Mouse (Mus musculus) layer of hippocampus, adult 11-12 months (tissue): ENCODE results near the gene Olfml2b.

Experiments used
- DNase-seq: peaks from one replicate; pipeline ENCODE4 v3.0.0; 2022; ENCODE audit warnings: low spot score

Olfml2b gene

DNA sequence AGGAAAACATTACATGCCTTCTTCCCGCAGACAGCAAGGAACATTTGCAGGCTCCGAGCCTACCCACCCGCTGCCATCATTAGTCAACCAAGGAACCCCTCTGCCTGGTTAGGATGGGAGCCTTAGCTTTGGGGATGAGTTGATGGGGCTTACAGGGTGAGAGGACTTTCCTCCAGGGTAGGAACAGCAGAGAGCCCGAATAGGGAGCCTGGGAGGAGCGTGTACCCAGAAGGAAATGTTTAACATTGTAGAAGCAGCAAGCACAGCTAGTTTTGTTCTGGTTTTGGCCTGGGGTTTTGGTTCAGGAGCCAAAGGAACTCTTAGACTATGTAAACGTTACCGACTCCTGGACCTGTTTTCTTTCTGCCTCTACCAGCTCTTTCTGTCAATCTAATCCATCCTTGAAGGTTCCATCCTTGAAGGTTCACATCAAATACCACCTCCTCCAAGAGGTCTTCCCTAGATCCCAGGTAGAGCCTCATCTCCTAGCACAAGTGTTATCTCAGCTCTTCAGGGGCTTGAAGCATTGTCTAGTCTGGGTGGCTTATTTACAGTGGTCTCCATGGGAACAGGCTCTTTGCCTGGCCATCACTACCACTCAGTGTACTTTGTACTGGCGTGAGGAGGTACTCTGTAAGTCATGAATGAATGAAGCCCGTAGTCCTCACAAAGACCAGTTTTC is 2.4 kb downstream of the Olfml2b start:
- DNase-seq = no peak

GRCm38 (mm10) chr1:170647381-170647780 is 3.0 kb downstream of the Olfml2b start:
- no peak for DNase-seq

DNA sequence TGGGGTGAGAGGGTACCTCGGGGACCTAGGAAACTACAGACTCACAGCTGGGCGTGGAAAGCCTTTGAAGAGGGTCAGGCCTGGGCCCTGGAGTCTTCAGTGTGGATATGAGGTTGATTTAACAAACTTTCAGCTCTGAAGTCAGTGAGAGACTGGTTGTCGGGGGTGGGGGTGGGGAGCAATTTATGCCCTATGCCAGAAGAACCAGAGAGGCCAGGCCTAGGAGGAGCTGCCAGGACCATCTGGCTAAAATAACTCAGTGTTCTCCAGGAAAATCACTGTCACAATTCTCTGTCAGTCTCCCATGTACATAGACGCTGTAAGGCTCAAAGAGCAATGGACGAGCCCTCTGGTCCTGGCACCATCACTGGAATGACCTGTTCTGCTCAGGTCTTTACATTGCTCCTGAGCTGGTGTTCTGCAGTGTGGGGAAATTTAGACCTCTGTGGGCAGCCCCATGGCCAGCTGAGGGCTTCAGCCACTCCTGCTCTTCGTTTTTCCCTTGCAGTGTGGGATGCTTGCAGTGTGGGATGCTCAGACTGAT is 3.7 kb downstream of the Olfml2b start:
- no peak for DNase-seq

DNA sequence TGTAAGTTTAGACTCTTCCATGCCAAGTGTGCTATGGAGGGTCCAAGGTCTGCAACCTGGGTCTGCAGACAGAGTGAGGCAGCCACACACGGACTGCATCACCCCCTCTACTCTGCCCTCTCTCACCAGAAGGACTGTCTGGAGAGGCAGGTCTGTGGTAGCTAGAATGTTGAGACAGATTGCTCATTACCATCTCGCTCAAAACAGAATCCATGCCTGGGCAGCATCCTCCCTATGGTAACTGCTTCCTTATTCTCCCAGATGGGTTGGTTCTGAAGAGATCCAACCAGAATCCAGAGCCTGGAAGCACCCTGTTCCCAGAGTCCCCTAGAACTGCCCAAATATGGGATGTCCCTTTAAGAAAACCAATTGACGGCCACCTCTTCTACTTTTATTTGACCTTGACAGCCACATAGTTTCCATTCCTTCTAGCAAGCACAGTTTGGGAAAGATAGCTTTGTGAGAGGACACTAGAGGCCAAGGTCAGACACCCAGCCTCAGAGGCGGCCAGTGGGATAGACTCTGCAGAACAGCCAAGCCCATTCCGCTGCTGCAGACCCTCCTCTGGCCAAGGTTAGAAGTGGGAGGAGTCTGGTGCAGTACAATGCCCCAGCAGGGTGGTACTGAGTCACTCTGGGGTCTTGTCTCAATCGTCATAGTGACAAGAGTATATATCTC is 6.9 kb downstream of the Olfml2b start:
- no peak for DNase-seq

DNA sequence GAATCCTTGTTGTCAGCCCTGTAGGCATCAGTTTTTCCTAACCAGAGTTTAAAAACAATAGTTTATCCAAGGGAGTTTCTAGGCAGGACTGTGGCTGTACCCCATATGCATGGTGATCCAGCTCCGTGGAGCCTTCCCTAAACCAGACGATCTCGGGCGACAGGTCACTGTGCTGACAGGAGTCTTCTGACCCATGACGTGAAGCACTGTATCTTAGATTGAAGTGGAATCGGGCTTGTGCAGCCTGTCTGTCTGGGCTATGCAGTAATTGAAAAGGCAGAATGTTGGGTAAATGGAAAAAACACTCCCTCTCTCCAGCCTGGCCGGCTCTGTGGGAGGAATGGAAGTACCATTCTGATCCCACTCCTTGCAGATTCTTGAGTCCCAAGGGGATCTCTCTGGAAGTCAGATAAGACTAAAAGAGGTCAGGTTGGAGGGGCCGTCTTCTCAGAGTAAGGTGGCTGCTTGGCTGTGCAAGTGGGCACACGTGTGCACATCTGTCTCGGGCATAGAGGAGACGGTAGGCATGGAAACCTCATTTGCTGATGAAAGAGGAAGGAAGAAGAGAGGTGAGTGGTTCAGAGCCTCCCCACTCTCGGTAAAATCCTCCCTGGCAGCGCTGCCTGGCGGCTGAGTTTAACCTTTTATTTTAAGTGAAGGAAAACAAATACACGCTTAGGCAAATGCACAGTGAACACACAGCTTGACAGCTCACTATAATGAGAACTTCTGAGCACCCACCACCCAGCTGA is 7.8 kb downstream of the Olfml2b start:
- no peak for DNase-seq

DNA sequence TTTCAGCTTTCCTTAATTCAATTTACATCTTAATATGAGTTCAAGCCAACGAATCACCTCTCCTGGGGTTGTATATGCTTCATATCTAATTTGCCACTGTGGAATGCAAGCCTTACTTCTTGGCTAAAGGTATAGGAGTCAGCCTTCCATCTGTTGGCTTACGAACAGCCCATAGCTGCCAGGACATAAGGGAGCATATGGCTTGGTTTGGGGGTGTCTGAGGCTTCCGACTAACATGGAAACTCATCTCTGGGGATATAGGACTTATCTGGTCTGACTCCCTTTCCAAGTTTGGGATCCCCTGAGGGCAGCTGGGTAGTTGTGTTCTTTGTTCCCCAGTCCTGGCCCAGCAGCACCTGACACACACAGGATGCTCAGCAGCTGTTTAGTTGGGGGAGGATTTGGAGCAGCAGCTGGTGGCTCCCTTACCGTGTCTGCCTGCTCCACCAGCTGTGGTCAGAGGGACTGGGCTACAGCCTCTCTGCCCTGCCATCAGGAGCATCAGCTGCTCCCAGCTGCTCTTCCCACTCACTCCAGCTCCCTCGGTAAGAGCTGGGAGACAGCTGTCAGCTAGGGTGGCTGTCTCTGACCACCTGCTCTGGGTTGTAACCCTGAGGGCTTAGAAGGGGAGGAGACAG is 11.1 kb downstream of the Olfml2b start:
- no peak for DNase-seq

- DNase-seq = no peak
Observed at GRCm38 (mm10) chr1:170656518-170657227, 12.3 kb downstream of the Olfml2b start.

- no peak for DNase-seq
Observed at GRCm38 (mm10) chr1:170657228-170657521, 12.8 kb downstream of the Olfml2b start.

DNA sequence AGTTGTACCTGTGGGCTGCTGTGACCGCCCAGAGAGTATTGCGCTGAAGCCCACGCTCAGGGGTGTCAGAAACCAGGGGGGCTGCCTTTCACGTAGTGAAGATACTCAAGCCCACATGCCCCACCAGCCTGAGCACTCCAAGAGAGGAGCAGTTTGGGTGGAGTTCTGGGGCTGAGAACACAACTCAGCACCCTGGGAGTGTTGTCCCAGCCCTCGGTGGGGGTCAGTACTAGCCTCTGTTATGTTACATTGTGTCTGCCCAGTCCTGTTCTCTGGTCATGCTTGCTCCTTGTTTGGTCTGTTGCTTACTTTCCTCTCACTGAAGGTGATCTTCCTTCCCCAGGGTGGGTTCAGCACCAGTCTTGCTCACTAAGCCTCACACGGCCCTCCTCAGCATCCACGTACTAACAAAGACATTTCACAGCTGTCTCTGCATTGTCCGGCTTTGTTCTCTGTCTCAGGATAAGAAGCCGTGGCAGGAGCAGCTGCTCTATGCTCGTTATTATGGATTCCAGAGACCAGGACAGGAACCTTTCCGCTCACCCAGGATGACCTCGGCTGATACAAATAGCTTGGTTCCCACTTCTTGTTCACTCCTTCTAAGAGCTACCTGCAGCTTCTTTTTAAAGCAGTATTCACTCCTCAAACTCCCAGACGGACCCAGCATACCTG is 13.4 kb downstream of the Olfml2b start:
- DNase-seq = no peak

DNA sequence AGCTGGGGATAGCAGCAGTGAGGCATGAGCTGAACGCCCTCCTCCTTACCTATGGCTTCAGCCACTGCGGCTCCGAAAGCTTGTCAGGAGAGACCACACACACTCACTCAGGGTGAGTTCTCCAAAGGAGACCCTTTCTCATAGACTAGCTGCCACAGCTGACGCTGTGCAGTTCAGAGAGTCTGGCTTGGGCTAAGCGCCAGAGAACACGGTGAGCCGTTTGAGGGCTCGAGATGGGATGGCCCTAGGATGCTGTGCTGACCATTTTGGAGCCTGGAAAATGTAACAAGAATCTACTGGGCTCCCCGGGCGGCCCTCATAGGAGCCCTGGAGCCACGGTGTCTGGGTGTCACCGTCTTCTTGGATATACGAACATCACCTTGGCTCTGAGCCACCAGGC is 14.9 kb downstream of the Olfml2b start:
- DNase-seq = no peak

- no peak for DNase-seq
Observed at GRCm38 (mm10) chr1:170664620-170665185, 20.4 kb downstream of the Olfml2b start.

GRCm38 (mm10) chr1:170665200-170665599 is 20.9 kb downstream of the Olfml2b start:
- no peak for DNase-seq

- DNase-seq = no peak
Observed at GRCm38 (mm10) chr1:170674184-170674775, 29.9 kb downstream of the Olfml2b start.

DNA sequence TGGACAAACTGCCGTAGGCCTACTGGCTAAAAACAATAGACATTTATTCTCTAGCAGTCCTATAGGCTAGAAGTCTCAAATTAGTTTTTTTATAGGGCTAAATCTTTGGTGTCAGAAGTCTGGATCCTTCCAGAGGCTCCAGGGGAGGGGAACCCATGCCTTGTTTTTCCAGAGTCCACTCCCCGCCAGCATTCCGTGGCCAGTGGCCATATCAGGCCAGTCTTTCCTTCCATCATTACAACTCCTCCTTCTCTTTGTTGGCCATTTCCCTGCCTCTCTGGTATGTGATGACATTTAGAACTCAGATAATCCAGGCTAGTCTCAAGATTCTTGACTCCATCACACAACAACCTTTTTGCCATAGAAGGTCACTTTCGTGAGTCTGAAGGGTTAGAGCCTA is 33.3 kb downstream of the Olfml2b start:
- DNase-seq = no peak

DNA sequence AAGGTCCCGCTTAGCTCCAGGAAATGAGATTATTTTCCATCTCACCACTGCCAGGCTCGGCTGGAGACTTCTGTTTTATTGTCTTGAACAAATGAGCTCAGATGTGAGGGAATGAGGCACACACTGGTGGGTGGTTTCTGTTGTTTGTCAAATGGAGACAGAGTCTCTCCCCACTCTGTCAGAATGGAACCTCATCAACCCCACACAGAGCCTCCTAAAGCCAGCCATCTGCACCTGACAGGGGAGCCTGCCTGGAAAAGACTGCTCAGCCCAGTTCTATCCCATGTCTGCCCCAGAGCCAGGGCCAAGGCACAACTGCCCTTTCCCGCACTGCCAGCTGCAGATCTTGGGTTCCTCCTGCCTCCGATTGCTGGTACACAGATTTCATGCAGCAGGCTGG is 34.5 kb downstream of the Olfml2b start:
- DNase-seq = peak; percentile 43

GRCm38 (mm10) chr1:170679624-170680023 is 35.3 kb downstream of the Olfml2b start:
- DNase-seq = peak; percentile 65

DNA sequence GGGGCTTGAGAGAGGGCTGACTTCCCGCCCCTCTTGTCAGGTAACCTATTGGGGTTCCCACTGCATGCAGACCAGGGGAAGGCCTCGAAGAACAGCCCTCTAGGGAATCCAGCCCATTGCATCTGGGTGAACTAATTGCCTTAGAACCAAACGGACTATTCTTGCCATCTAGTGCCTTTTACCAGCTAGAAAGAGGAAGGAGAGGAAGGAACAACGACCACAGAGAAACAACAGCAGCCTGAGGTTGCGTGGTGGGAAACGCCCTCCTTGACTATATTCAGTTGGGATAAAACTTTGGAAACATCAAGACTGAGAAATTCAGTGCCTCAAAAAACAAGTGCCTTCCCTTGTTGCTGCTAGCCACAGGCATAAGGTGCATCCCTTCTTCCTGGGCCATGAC is 39.5 kb downstream of the Olfml2b start:
- no peak for DNase-seq

DNA sequence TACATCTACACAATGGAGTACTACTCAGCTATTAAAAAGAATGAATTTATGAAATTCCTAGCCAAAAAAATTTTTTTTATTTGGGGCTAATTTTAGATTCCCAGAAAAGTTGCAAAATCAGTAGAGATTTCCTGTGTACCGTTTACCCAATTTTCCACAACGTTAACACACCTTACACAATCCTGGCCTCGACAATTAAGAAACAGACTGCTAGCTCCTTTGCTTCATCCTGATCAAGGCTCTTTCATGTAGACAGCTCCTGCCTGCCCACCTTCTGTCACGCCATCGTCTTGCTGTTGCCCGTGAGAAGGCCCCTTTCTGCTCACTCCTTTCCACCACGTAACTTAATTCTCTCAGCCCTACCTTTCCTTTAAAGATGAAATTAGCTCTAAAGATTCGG is 45.4 kb downstream of the Olfml2b start:
- DNase-seq = no peak

DNA sequence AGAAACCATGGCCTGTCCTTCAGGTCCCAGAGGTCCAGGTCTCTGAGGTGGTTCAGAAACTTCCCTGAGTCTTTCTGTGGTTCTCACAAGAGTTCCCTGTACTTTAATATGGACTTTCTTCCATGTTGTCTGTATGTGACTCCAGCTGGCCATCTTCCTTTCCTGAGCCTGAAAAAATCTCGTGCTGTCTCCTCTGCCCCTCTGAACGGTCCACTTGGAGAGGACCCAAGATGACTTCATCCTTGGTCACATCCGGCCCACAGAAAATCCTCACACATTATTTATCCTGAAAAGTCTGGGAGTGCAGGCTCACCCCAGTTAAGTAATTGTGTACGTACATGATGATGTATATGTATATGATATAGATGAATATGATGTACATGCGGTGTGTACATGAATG is 47.0 kb downstream of the Olfml2b start:
- no peak for DNase-seq

GRCm38 (mm10) chr1:170694821-170695291 is 50.5 kb downstream of the Olfml2b start:
- no peak for DNase-seq

- no peak for DNase-seq
Observed at GRCm38 (mm10) chr1:170695326-170695725, 51.0 kb downstream of the Olfml2b start.
